Mouse (Mus musculus) hindbrain, embryonic 12.5 days (tissue): ENCODE measurements around the gene Lrig3. TPM values are rescaled to one million over a fixed set of nuclear protein-coding genes. Genes with fewer than 3 reads are reported as not detected.

Source experiments
- ATAC-seq: fragments of 200-750 bp; cut with Nextera tagmentation; 2 replicates; pipeline ENCODE4 v1.8.0; 2017; ENCODE audit warnings: moderate TSS enrichment; ENCODE audit not compliant: low FRiP score
- H3K27ac ChIP-seq: fragments of 300-500 bp; sonication (generic); 2 replicates; pipeline ENCODE4 v1.5.1; 2016; ENCODE audit warnings: mild to moderate bottlenecking
- H3K27me3 ChIP-seq: fragments of 300-500 bp; sonication (generic); 2 replicates; pipeline ENCODE4 v1.6.1; 2016; ENCODE audit warnings: mild to moderate bottlenecking
- H3K36me3 ChIP-seq: fragments of 300-500 bp; sonication (generic); 2 replicates; pipeline ENCODE4 v1.6.1; 2016; ENCODE audit warnings: mild to moderate bottlenecking
- H3K4me1 ChIP-seq: fragments of 300-500 bp; sonication (generic); 2 replicates; pipeline ENCODE4 v1.6.1; 2016
- H3K4me2 ChIP-seq: fragments of 300-500 bp; sonication (generic); replicated peaks from 2 replicates; pipeline ENCODE4 v1.6.1; 2016; ENCODE audit warnings: mild to moderate bottlenecking
- H3K4me3 ChIP-seq: fragments of 300-500 bp; sonication (generic); 2 replicates; pipeline ENCODE4 v1.5.1; 2016; ENCODE audit warnings: mild to moderate bottlenecking
- H3K9ac ChIP-seq: fragments of 300-500 bp; sonication (generic); 2 replicates; pipeline ENCODE4 v1.6.1; 2016; ENCODE audit warnings: mild to moderate bottlenecking, moderate library complexity
- H3K9me3 ChIP-seq: fragments of 300-500 bp; sonication (generic); replicated peaks from 2 replicates; pipeline ENCODE4 v1.6.1; 2016; ENCODE audit warnings: mild to moderate bottlenecking
- WGBS: fragments of 180-500 bp; shearing (Covaris S2); methylation state at CpG from one replicate; pipeline ENCODE4 v1.1.7; 2016; 5-methylcytosine and 5-hydroxymethylcytosine counted together
- polyA plus RNA-seq: library from polyadenylated mRNA; unstranded; fragments of >200 nt; fragmentation: Nextera tagmentation; extraction: Ambion mirVana; gene quantifications from 2 replicates; pipeline ENCODE4 v1.2.1, GENCODE M21; 2016

The Lrig3 gene
- polyA plus RNA-seq, 1 experiment from 2014 or later = 24.3 TPM

GRCm38 (mm10) chr10:125968191-125969132 lies 2.5 kb downstream of the Lrig3 start:
- Histone ChIP-seq H3K27me3 (no peaks in the 10 kb centered on the region), H3K27ac (peak overlapping the region; percentile 85), H3K4me1 (peaks cover 27% of the 10 kb centered on the region), H3K4me3 (peak overlapping the region; percentile 85), H3K9me3 (no peaks in the 10 kb centered on the region), H3K4me2 (peak overlapping the region; percentile 94), H3K36me3 (no peaks in the 10 kb centered on the region), H3K9ac (peak overlapping the region; percentile 86)
- WGBS = 6% methylated on average over 16 of the region's 16 CpGs
- no peak for ATAC-seq

DNA sequence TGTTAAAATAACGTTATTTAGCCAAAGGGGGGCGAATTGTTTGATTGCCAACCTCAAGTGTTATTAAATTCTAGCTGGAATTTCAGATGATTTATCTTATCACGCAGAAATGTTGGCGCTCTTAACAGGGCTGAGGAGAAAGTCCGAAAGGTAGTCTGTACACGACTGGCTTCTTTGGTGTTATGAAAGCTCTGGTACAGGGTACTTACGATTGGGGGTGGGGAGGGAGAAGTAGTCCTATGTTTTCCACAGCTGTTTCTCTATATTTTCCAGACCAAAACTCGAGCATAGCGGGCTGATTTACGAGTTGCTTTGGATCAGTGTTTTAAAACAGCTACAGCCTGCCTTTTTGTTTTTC lies 3.1 kb downstream of the Lrig3 start:
- H3K4me2 ChIP-seq = peak overlapping the region; percentile 94
- H3K36me3 ChIP-seq = no peaks in the 10 kb centered on the region
- 18% methylated on average over 10 of the region's 10 CpGs for WGBS
- peaks cover 27% of the 10 kb centered on the region for H3K4me1 ChIP-seq
- H3K27me3 ChIP-seq = no peaks in the 10 kb centered on the region
- H3K9ac ChIP-seq = peak overlapping the region; percentile 86; the same call in 1 of the 2 replicates
- ATAC-seq = no peak
- peak overlapping the region; percentile 85 for H3K4me3 ChIP-seq
- no peaks in the 10 kb centered on the region for H3K9me3 ChIP-seq
- H3K27ac ChIP-seq = peak overlapping the region; percentile 85

GRCm38 (mm10) chr10:125970031-125970430 lies 4.1 kb downstream of the Lrig3 start:
- Histone ChIP-seq H3K36me3 (no peaks in the 10 kb centered on the region), H3K4me2 (peak overlapping the region; percentile 94; the same call in 1 of the 2 replicates), H3K9ac (no peak overlapping the region; the same call in 1 of the 2 replicates), H3K27ac (no peak overlapping the region), H3K4me3 (no peak overlapping the region; the same call in 1 of the 2 replicates), H3K4me1 (peaks cover 27% of the 10 kb centered on the region), H3K27me3 (no peaks in the 10 kb centered on the region), H3K9me3 (no peaks in the 10 kb centered on the region)
- no peak for ATAC-seq
- 61% methylated on average over 2 of the region's 2 CpGs for WGBS

DNA sequence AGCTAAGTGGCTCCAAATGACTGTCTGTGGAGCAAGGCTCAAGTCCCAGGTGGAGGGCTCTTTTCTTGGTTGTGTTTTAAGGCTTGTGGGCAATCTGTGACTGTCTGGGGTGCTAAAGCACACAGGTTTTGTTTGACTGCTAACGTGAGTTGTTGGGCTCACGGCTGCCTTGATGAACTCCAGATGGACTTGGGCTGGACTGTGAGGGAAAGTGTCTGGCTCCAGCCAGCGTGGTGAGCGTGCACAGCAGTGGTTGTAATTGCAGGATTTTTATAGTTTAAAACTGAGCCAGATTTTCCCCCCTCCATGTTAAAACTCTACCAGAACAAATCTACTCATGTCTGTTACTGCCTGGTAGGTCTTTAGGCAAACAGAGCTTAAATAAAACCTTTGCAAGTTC lies 4.5 kb downstream of the Lrig3 start:
- Histone ChIP-seq H3K4me2 (peak overlapping the region; percentile 94), H3K4me3 (no peak overlapping the region), H3K27ac (no peak overlapping the region)

DNA sequence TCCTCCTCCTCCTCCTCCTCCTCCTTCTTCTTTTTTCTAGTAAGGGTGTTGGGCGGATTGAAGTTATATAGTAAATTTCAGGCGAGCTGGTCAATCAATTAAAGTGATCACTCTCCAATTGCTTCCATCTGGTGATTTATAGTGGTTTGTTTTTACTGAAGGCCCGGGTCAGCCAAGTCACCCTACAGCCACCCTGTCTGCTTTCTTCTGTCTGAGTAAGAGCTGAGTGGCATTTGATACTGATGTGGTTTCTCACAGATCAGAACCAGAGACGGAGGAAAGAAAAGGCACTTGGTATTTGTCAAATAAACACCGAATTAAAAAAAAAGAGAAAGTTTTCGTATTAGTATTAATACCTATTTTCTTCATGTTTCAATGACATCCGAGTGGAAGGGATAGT lies 7.8 kb downstream of the Lrig3 start:
- no peak overlapping the region for H3K27ac ChIP-seq
- ATAC-seq = no peak
- WGBS = 61% methylated on average over 7 of the region's 7 CpGs
- H3K36me3 ChIP-seq = peaks cover 5% of the 10 kb centered on the region; the same call in 1 of the 2 replicates
- no peak overlapping the region for H3K4me3 ChIP-seq
- H3K9ac ChIP-seq = no peak overlapping the region
- no peaks in the 10 kb centered on the region for H3K27me3 ChIP-seq
- H3K4me2 ChIP-seq = no peak overlapping the region
- H3K4me1 ChIP-seq = peaks cover 11% of the 10 kb centered on the region
- no peaks in the 10 kb centered on the region for H3K9me3 ChIP-seq

More for the DNA sequence above, 4.5 kb downstream of the Lrig3 start:
- Histone ChIP-seq H3K27me3 (no peaks in the 10 kb centered on the region), H3K9me3 (no peaks in the 10 kb centered on the region), H3K4me1 (peaks cover 25% of the 10 kb centered on the region), H3K36me3 (peaks cover under 1% of the 10 kb centered on the region; the same call in 1 of the 2 replicates), H3K9ac (no peak overlapping the region)
- 58% methylated on average over 4 of the region's 4 CpGs for WGBS
- ATAC-seq = no peak

GRCm38 (mm10) chr10:125981938-125982337 lies 16.0 kb downstream of the Lrig3 start:
- Histone ChIP-seq H3K4me1 (0 out of 2 replicates have a peak, but pooled peaks cover 2% of the 10 kb centered on the region), H3K27ac (no peak overlapping the region), H3K4me3 (no peak overlapping the region), H3K36me3 (no peaks in the 10 kb centered on the region), H3K9me3 (no peaks in the 10 kb centered on the region), H3K9ac (no peak overlapping the region), H3K4me2 (no peak overlapping the region), H3K27me3 (no peaks in the 10 kb centered on the region)
- no peak for ATAC-seq
- WGBS = 92% methylated on average over 5 of the region's 5 CpGs

- Histone ChIP-seq H3K4me2 (no peak overlapping the region), H3K36me3 (no peaks in the 10 kb centered on the region), H3K27me3 (no peaks in the 10 kb centered on the region), H3K9ac (no peak overlapping the region), H3K9me3 (no peaks in the 10 kb centered on the region), H3K4me3 (no peak overlapping the region), H3K27ac (no peak overlapping the region), H3K4me1 (0 out of 2 replicates have a peak, but pooled peaks cover 2% of the 10 kb centered on the region)
- WGBS = 86% methylated on average over 9 of the region's 9 CpGs
- ATAC-seq = no peak
Measured at GRCm38 (mm10) chr10:125984473-125985035, 18.6 kb downstream of the Lrig3 start.

- Histone ChIP-seq H3K36me3 (no peaks in the 10 kb centered on the region), H3K27me3 (no peaks in the 10 kb centered on the region), H3K9ac (no peak overlapping the region), H3K4me1 (0 out of 2 replicates have a peak, but pooled peaks cover 5% of the 10 kb centered on the region), H3K4me3 (no peak overlapping the region), H3K27ac (no peak overlapping the region), H3K4me2 (no peak overlapping the region), H3K9me3 (no peaks in the 10 kb centered on the region)
- ATAC-seq = no peak
- WGBS = 88% methylated on average over 1 of the region's 1 CpGs
Measured at GRCm38 (mm10) chr10:125985795-125986194, 19.8 kb downstream of the Lrig3 start.

DNA sequence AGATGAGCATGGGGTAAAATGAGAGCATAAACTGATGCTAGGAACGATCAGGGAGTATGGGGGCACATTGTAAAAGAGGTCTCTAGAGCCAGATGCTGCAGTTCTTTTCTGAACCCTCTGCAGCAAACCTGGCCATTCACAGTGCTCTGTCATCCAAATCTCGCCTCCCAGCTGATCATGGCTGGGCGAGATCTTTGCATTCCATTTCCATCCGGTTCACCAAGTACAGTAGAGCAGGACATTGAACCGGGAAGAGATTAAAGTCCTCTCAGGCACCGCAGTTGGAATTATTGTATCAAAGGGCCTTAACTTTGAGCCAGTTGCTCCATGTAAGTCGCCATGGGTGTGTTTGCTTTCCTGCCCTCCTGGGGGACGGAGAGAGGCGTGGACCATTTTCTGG lies 20.5 kb downstream of the Lrig3 start:
- no peak for ATAC-seq
- Histone ChIP-seq H3K4me3 (no peak overlapping the region), H3K36me3 (no peaks in the 10 kb centered on the region), H3K27me3 (no peaks in the 10 kb centered on the region), H3K4me1 (0 out of 2 replicates have a peak, but pooled peaks cover 5% of the 10 kb centered on the region), H3K4me2 (no peak overlapping the region), H3K27ac (no peak overlapping the region), H3K9ac (no peak overlapping the region), H3K9me3 (no peaks in the 10 kb centered on the region)
- 89% methylated on average over 9 of the region's 9 CpGs for WGBS

DNA sequence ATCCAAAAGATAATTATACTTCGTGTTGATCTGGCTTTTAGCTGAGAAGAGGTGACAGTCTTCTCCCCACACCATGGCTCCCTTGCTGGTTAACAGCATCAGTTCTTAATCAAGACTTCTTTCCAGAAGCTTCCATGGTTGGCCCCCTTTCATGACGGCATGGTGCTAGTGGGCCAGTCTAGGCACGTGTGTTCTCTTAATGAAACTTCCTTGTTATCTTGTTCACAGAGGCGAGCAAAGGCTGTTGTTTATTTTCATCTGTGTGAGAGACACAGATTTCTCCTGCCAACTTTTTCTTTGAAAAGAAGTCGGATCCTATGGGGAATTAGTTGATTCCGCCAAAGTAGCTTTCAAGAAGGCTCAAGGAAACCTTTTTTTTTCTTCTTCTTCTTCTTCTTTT lies 21.3 kb downstream of the Lrig3 start:
- 0 out of 2 replicates have a peak, but pooled peaks cover 5% of the 10 kb centered on the region for H3K4me1 ChIP-seq
- H3K4me2 ChIP-seq = no peak overlapping the region
- no peak overlapping the region for H3K4me3 ChIP-seq
- no peak overlapping the region for H3K27ac ChIP-seq
- no peaks in the 10 kb centered on the region for H3K9me3 ChIP-seq
- no peaks in the 10 kb centered on the region for H3K27me3 ChIP-seq
- no peaks in the 10 kb centered on the region for H3K36me3 ChIP-seq
- H3K9ac ChIP-seq = no peak overlapping the region
- WGBS = 79% methylated on average over 6 of the region's 6 CpGs
- ATAC-seq = no peak

DNA sequence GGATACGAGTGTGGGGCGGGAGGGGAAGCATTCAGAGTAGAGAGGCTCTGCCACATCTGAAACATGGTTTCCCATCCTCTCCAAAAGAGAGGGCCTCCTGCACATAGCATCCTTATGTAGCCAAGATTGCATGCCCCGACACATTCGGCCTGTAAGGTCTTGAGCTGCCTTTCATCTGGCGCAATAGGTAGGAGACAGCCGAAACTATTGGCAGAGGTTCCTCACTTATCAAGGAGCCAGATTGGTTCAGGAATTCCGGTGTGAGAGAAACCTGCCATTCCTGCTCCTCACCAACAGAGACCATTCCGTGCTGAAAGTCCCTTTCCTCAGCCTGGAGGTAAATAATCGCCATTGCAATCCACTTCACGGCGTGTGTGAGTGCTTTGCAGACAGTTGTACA lies 22.1 kb downstream of the Lrig3 start:
- Histone ChIP-seq H3K4me1 (0 out of 2 replicates have a peak, but pooled peaks cover 7% of the 10 kb centered on the region), H3K36me3 (no peaks in the 10 kb centered on the region), H3K9me3 (no peaks in the 10 kb centered on the region), H3K27me3 (no peaks in the 10 kb centered on the region), H3K4me3 (no peak overlapping the region), H3K4me2 (no peak overlapping the region), H3K9ac (no peak overlapping the region), H3K27ac (no peak overlapping the region)
- WGBS = 90% methylated on average over 11 of the region's 11 CpGs
- ATAC-seq = no peak

DNA sequence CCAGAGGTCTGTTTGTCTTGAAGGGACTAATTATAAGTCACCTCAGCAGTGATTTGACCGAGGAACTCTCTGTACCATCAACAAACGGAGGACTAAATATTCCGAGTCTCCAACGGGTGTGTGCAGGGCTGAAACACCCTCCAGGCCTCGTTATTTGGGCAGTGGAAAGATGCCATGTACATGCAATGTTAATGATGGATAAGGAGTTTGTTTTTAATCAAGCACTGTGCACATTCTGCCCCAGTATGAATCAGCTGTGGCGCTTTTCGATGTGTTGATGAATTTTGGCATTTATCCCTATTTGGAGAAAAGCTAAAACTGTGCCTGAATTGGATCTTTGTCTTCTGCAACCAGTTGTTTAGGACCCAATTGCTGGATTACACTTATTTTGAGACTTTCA lies 23.9 kb downstream of the Lrig3 start:
- Histone ChIP-seq H3K9me3 (no peaks in the 10 kb centered on the region), H3K4me1 (0 out of 2 replicates have a peak, but pooled peaks cover 5% of the 10 kb centered on the region), H3K36me3 (no peaks in the 10 kb centered on the region), H3K4me3 (no peak overlapping the region), H3K27me3 (no peaks in the 10 kb centered on the region), H3K9ac (no peak overlapping the region), H3K27ac (no peak overlapping the region), H3K4me2 (no peak overlapping the region)
- 82% methylated on average over 7 of the region's 7 CpGs for WGBS
- ATAC-seq = no peak
